Mouse (Mus musculus): ENCODE results near the gene Cmklr1.

GRCm38 (mm10) chr5:113564463-113564862, 85.8 kb downstream of the Cmklr1 start:
- no peak for TF ChIP-seq CTCF (IDR thresholded peaks at IDR 0.05; ENCODE audit: control insufficient read depth, insufficient read depth, insufficient replicate concordance, low read depth, low read length)
- TF ChIP-seq POLR2A (IDR thresholded peaks at IDR 0.05; ENCODE audit: control insufficient read depth, low read depth, low read length) = no peak

All from testis, adult 2 months (tissue).